ENCODE assay signal across 14 mouse cellular contexts in genomic region chr6:19264075-19264819, GRCm38 (mm10).
"Had no signal": no experiment of that assay in that cellular context is flagged by ENCODE, and none has a peak within 500 bp of the region (broad histone marks: within the 10 kb centered on the region; RNA-seq: fewer than 3 reads in every experiment).

No protein-coding gene starts in this region.

- H3K9me3 ChIP-seq: midbrain, embryonic 13.5 days; neural tube, embryonic 12.5 days had no signal

- H3K4me1 ChIP-seq: midbrain, embryonic 13.5 days; neural tube, embryonic 12.5 days had no signal

- H3K27me3 ChIP-seq: midbrain, embryonic 13.5 days; neural tube, embryonic 12.5 days had no signal

- H3K36me3 ChIP-seq: midbrain, embryonic 13.5 days; neural tube, embryonic 12.5 days had no signal

- H3K9ac ChIP-seq: liver, embryonic 14.5 days; midbrain, embryonic 13.5 days; neural tube, embryonic 12.5 days had no signal

- DNase-seq: kidney, adult 11 months; kidney, adult 9 months; kidney, postnatal 4 days; left cerebral cortex, postnatal 4 days; lung, adult 18-20 months; right cerebral cortex, adult 18-20 months; right cerebral cortex, postnatal 25 days; thymus, postnatal 4 days had no signal

- H3K4me3 ChIP-seq: layer of hippocampus, adult 2 months; midbrain, embryonic 13.5 days; myocyte; neural tube, embryonic 12.5 days had no signal

- H3K4me2 ChIP-seq: midbrain, embryonic 13.5 days; neural tube, embryonic 12.5 days had no signal

- ATAC-seq: midbrain, embryonic 13.5 days had no signal

- H3K27ac ChIP-seq: kidney, postnatal 0 days; layer of hippocampus, adult 2 months; liver, embryonic 14.5 days; midbrain, embryonic 13.5 days; neural tube, embryonic 12.5 days had no signal
